Mouse (Mus musculus) heart, embryonic 10.5 days (tissue): ENCODE measurements around the gene Olfr1124. TPM values are rescaled to one million over a fixed set of nuclear protein-coding genes. Genes with fewer than 3 reads are reported as not detected.

Experiments
- polyA plus RNA-seq: library from polyadenylated mRNA; unstranded; fragments of >200 nt; fragmentation: Nextera tagmentation; extraction: Ambion mirVana; gene quantifications from 2 replicates; pipeline ENCODE4 v1.2.1, GENCODE M21; 2016

Gene Olfr1124
- polyA plus RNA-seq, 1 experiment from 2014 or later = 0.18 TPM

Other genes with a start within 250 kb of the Olfr1124 start
- gene Olfr1112, start 242.5 kb upstream of the Olfr1124 start, polyA plus RNA-seq = not detected in 2 replicates
- not detected in 2 replicates for gene Olfr1113, start 221.3 kb upstream of the Olfr1124 start, polyA plus RNA-seq
- not detected in 2 replicates for gene Olfr1115, start 182.3 kb upstream of the Olfr1124 start, polyA plus RNA-seq
- gene Olfr1116, start 162.7 kb upstream of the Olfr1124 start, polyA plus RNA-seq = not detected in 2 replicates
- not detected in 2 replicates for gene Olfr1118, start 122.7 kb upstream of the Olfr1124 start, polyA plus RNA-seq
- gene Olfr1120, start 75.5 kb upstream of the Olfr1124 start, polyA plus RNA-seq = not detected in 2 replicates
- gene Olfr1121, start 60.4 kb upstream of the Olfr1124 start, polyA plus RNA-seq = not detected in 2 replicates
- gene Olfr1122, start 44.4 kb upstream of the Olfr1124 start, polyA plus RNA-seq = not detected in 2 replicates
- not detected in 2 replicates for gene Olfr1123, start 13.6 kb upstream of the Olfr1124 start, polyA plus RNA-seq
- gene Olfr1126, start 23.7 kb downstream of the Olfr1124 start, polyA plus RNA-seq = not detected in 2 replicates
- gene Pramel7, start 66.8 kb downstream of the Olfr1124 start, polyA plus RNA-seq = not detected in 2 replicates
- gene Pramel6, start 76.3 kb downstream of the Olfr1124 start, polyA plus RNA-seq = not detected in 2 replicates
- not detected in 2 replicates for gene Olfr153, start 101.5 kb downstream of the Olfr1124 start, polyA plus RNA-seq
- gene Olfr1128, start 115.3 kb downstream of the Olfr1124 start, polyA plus RNA-seq = not detected in 2 replicates
- not detected in 2 replicates for gene Olfr1129, start 143.6 kb downstream of the Olfr1124 start, polyA plus RNA-seq
- gene Olfr1130, start 175.9 kb downstream of the Olfr1124 start, polyA plus RNA-seq = not detected in 2 replicates
- not detected in 2 replicates for gene Olfr1131, start 196.8 kb downstream of the Olfr1124 start, polyA plus RNA-seq
- gene Olfr1132, start 207.3 kb downstream of the Olfr1124 start, polyA plus RNA-seq = not detected in 2 replicates
- gene Olfr1133, start 217.1 kb downstream of the Olfr1124 start, polyA plus RNA-seq = not detected in 2 replicates
- gene Olfr1134, start 228.2 kb downstream of the Olfr1124 start, polyA plus RNA-seq = not detected in 2 replicates
- not detected in 2 replicates for gene Olfr1135, start 243.4 kb downstream of the Olfr1124 start, polyA plus RNA-seq